Mouse (Mus musculus): ENCODE data around the gene D430041D05Rik. TPM values are rescaled to one million over a fixed set of nuclear protein-coding genes. Genes with fewer than 3 reads are reported as not detected.

D430041D05Rik gene
- not detected for polyA plus RNA-seq (2014; fragmentation: Illumina TruSeq; extraction: RNeasy Lipid Tissue Mini Kit (QIAGEN cat#74804); ENCODE audit: low read depth, low replicate concordance)

GRCm38 (mm10) chr2:104410963-104411545 lies at the start of gene D430041D05Rik:
Gene D430041D05Rik, minus strand, starts transcription at chr2:104411013.

GRCm38 (mm10) chr2:104122505-104123378 lies 288.1 kb downstream of the D430041D05Rik start, which contains the start of gene A930018P22Rik:
Gene A930018P22Rik, plus strand, starts transcription at chr2:104122769.

GRCm38 (mm10) chr2:104095741-104096213 lies 315.0 kb downstream of the D430041D05Rik start, which contains the start of gene Cd59a:
Gene Cd59a, plus strand, starts transcription at chr2:104095801.

Other genes with a start within 250 kb of the D430041D05Rik start
- gene Hipk3, start 83.4 kb upstream of the D430041D05Rik start, polyA plus RNA-seq (2014; fragmentation: Illumina TruSeq; extraction: RNeasy Lipid Tissue Mini Kit (QIAGEN cat#74804); ENCODE audit: low read depth, low replicate concordance), result 92.1 TPM
- 103 TPM for gene Cstf3, start 179.5 kb upstream of the D430041D05Rik start, polyA plus RNA-seq (2014; fragmentation: Illumina TruSeq; extraction: RNeasy Lipid Tissue Mini Kit (QIAGEN cat#74804); ENCODE audit: low read depth, low replicate concordance)

Data from sigmoid colon, adult 10 weeks (tissue).